Mouse (Mus musculus): ENCODE measurements around the gene Alg5.

Alg5 gene

DNA sequence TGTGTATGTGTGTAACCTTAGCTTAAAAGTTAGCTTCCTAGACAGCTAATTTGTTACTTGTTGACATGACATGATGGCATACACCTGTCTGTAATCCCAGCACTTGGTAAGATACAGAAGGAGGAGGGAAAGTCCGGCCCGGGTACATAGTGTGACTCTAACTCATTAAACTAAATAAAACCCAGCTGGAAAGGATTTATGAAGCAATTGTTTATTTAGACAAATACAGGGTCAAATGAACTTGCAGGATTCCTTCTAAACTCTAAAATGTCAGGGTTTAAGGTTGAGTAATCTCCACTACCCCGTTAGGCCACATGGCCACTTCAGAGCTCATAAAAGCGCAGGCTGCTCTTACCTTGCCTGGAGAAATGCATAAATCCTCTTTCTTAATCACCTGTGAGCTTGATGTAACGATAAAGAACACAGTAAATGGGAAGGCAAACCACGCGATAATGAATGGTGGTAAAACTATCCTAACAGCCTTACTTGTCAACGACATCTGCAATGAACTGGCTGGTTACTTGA, 3.7 kb upstream of the Alg5 start:
- no peak for TF ChIP-seq GATA4 (IDR thresholded peaks at IDR 0.05; ENCODE audit: insufficient replicate concordance, low read length)

DNA sequence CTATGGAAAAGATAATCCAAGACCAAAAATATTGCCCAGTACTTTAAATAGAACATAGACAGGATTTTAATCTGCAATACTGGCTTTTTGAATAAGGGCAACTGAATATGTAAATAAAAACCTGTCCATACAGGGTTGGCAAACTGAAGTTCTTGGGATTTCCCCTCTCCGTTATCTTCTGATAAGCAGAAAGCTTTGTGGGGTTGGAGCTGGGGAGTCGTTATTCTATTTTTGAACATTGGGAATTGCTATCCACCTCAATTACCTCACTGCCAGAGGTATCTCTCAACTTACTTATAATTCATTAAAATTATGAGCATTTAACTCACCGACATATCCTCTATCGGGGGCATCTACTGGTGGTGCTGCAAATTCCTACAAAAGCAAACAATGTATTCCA, 3.0 kb upstream of the Alg5 start:
- TF ChIP-seq GATA4 (IDR thresholded peaks at IDR 0.05; ENCODE audit: insufficient replicate concordance, low read length) = no peak

DNA sequence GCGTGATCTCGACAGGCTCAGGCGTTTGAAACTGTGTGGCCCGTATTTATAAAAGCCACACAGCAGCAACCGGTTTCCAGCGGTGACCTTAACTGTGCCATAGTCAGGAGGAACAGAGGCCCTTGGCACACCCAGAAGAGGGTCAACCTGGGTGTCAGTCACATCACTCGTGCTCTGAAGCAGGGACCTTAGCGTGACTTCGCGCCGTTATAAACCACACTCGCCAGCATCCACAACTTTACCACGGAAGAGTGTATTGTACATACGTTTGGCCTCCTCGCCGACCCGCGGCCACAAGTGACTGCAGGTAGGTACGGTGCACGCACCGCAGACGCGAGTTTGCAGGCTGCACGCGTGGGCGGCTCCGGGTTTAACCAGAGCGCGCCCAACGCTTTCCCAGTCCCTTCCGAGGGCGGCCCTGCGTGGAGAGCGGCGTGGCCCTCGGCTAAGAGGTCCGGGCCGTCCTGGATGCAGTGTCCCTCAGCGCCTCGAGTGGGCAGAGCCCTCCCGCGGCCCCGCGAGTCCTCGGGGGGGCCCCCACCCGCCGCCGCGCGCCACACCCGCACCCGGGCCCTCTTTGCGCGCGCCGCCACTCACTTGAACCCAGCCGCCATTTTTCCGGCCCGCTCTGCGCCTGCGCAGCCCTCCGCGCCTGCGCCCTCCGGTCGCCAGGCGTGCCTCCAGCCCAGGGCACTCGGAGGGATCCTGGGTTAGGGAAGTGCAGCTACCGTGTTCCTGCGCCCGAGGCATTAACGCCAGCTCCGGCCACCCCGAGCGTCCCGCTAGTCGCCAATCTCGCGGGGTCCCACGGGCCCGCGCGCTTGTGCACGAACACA, 710 bp upstream of the Alg5 start:
- TF ChIP-seq GATA4 (IDR thresholded peaks at IDR 0.05; ENCODE audit: insufficient replicate concordance, low read length) = no peak; the same call in 1 of the 2 replicates

DNA sequence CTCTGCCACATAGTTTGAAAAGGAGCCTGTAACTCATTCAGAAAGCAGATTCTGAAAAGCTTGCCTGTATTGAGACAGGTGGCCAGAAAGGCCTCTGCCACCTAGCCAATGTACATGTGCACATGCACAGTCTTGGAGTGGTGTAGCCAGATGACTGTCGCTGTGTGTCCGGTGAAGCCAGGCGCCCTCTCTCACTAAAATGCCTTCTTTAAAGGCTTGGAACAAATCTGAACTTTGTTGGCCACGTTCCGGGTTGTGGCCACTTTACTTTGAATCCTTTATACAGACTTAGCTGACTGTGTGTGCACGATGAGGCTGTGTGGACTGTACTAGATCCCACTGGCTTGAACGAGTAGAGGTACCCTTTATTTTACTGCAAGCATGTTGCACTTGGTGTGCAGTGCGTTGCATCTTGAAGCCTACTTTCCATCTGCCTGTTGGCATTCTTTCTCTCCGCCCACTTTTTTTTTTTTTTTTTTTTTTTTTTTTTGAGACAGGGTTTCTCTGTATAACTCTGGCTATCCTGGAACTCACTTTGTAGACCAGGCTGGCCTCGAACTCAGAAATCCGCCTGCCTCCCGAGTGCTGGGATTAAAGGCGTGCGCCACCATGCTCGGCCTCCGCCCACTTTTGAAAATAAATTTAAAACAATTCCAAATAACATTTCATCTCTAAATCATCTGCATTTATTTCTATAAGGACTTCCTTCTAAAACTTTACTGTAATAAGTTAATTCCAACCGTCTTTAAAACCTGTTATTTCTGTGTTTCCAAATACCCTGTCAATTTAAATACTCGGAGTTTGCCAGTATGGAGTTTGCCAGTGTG, 975 bp downstream of the Alg5 start:
- no peak for TF ChIP-seq GATA4 (IDR thresholded peaks at IDR 0.05; ENCODE audit: insufficient replicate concordance, low read length)

DNA sequence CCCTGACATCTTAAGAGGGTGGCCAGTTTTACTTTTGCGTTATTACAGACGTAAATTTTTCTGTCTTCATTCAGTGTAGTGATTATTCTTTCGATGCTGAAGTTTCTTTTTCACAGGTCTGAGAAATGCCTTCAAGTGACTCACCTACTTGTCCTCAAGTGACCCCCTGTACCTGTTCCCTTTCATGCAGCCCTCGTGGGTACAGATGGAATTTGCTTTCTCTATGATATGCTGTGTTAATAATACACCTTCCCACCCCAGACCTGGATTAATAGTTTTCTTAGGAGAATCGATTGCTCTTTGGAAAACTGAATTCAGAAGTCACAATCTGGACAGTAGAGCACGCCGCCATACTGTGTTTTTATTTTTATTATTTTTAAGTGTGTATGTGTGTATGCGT, 2.0 kb downstream of the Alg5 start:
- no peak for TF ChIP-seq GATA4 (IDR thresholded peaks at IDR 0.05; ENCODE audit: insufficient replicate concordance, low read length)

DNA sequence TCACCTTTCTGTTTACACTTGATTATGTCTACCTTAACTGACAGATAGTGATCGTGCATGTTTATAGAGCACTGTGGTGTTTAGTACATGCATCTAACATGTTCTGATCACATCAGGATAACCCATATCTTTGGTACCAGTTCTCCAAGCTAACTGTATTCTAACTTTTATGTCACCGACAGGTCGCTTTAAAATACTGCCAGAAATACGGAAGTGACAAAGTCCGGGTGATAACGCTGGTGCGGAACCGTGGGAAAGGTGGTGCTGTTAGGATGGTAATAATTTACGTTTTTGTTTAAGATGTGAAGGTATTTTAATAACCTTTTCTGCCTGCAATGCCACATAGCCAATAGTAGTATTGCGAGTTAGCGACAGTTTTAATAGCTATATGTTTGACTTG, 6.6 kb downstream of the Alg5 start:
- no peak for TF ChIP-seq GATA4 (IDR thresholded peaks at IDR 0.05; ENCODE audit: insufficient replicate concordance, low read length)

DNA sequence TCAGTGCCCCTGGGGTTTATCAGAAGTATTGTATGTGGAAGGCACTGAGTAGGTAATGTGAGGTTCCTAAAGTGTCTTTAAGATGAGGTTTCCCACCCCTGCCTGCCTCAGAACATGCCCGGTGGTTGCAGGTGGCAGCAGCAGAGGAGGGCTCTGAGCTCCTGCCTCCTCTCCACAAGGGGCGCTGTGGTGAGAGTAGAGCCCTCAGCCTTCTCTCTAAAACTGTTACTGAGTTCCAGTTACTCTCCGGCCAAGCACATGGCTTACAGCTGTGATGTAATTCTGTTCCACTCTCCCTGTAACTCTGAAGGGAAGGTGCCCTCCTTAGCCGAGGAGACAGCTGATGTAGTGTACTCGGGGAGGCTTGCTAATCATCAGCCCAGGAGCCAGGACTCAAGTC, 10.5 kb downstream of the Alg5 start:
- TF ChIP-seq GATA4 (IDR thresholded peaks at IDR 0.05; ENCODE audit: insufficient replicate concordance, low read length) = no peak

DNA sequence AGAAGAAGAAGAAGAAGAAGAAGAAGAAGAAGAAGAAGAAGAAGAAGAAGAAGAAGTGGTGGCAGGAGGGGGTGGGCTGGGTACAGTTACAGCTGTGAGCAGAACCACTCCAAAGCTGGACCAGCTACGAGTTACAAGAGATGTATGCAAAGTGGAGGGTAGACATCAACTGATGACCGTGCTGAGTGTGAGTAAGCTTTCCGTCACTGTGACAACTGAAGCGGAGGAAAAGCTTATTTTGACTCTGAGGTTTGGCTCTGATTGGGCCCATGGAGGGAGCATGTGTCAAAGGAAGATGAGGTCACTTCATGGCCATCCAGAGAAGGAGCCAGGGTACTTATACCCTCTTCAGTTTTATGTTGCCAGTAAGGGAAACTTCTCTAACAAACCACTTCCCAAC, 18.1 kb downstream of the Alg5 start:
- TF ChIP-seq GATA4 (IDR thresholded peaks at IDR 0.05; ENCODE audit: insufficient replicate concordance, low read length) = no peak

DNA sequence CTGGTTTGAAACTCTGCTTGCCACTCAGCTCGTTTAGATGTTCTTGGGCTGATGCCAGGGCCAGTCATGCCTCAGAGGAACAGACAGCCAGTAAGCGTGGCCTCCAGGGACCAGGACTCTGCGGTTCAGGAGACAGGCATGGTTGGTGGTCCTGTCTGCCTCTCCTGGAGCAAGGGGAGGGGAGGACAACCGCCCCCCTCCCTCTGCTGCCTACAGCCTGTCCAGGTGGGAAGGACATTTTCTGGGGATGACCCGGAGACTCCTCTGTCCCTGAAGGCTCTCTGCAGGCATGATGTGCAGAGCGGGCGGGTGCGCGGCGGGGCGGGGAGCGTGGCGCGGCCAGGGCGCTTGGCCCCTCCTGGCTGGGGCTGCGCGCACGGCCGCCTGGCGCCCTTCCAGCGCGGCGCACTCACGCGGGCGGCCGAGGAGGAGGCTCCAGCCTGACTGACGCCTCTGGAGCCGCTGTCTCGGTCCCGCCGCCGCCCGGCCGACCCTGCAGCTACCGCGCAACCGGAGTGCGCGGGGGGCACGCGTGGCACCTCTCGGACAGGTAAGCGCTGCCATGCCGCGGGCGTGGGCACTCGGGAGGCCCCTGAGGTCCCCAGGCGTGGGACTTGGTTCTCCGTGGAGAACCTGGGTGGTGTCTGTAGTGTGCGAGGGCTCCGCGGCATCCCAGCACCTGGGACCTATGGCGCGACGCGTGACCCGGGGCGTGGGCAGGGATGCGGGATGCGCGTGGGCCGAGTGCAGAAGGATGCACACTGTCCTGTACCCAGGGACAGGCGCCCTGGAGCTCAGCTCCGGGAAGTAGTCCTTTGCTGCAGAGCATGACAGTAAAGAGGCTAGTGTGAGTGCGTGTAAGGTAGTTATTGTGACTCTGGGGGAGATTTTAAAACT, 20.1 kb downstream of the Alg5 start, which contains the start of gene Smad9:
Gene Smad9 (plus strand): TSS at position 438 of the 897 bp plus-strand sequence.
- TF ChIP-seq GATA4 (IDR thresholded peaks at IDR 0.05; ENCODE audit: insufficient replicate concordance, low read length) = no peak

DNA sequence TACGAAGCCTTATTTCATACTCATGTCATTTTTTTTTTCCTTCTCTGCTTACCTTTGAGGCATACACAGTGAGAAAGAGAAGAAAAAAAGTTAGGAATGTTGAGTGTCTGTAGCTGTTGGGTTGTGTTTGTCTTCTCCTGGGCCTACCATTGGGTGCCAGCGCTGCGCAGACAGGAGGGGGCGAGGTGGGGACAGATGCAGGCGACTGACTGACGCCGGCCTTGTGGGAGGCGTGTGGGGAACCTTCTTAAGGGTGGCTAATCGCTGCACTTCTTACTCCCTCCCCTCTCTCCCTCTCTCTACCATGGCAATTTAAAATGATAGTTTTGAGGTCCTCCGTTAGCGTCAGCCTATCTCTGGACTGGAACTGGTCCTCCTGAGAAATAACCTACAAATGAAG, 20.7 kb downstream of the Alg5 start:
- no peak for TF ChIP-seq GATA4 (IDR thresholded peaks at IDR 0.05; ENCODE audit: insufficient replicate concordance, low read length)

DNA sequence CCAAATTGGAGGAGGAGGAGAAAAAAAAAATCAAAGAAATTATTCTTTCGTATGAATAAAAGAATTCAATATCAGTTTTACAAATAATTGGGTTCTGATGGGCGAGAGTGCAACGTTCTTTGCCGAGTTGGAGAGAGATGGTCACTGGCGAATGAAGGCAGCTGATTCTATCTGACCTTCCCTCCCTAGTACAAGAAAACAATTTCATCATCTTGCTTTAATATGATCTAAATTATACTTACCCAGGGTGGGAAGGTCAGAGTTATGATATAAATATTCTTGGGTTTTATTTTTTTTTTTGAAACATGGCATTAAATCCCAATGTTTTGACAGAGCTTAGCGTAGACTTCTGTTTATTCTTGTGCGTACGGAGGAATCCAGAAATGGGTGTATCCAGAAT, 22.1 kb downstream of the Alg5 start:
- no peak for TF ChIP-seq GATA4 (IDR thresholded peaks at IDR 0.05; ENCODE audit: insufficient replicate concordance, low read length)

DNA sequence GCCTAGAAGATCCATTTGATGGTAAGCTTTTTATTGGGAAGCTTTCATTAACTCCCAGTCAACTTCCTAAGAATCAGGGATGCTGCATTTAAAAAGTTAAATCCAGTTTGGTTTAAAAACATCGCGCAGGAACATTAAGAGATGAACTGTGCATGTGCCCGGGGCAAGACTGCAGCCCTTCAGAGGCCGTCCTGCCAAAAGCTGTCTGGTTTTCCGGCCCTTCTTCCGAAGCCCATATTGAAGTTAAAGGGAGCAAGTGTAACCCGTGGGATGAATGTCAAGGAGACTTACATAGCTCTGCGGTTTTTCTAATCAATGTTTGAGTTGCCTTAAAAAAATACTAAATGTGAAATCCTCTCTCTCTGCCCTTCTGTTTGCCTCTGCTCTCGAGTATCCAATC, 23.9 kb downstream of the Alg5 start:
- TF ChIP-seq GATA4 (IDR thresholded peaks at IDR 0.05; ENCODE audit: insufficient replicate concordance, low read length) = no peak

DNA sequence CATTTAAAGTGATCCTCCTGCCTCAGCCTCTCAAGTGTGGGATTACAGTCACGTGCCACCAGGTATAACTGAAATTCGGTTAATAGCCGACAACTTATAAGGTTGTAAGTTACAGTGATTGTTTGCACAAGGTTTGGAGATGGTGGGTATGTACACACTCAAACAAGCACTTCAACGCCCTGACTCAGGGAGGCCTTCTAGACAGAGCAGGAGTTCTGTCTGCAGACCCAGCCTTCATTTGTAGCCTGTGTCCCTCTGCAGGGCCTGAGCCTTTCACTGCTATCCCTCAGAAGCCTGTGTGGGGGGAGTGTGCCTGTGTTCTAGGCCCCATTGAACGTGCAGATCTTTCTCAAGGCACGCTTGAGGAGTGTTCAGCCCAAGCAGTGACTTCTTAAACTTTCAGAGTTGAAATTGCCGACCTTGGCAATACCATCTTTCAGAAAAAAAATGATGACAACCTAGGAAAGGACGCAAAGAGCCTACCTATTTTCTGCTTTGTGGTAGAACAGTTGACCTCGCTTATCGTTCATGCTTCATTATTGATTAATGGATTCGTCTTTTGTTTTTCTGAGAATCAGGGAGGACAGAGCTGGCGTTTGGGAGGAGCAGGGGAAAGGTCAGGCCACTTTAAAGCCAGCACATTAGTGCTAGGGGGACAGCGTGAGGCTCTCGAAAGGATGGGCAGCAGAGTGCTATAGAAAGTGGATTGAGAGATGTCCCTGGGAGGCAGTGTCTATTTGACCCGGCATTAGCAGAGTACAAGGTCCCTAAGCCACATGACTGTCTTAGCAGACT, 25.2 kb downstream of the Alg5 start:
- peak; percentile 58; the same call in 1 of the 2 replicates for TF ChIP-seq GATA4 (IDR thresholded peaks at IDR 0.05; ENCODE audit: insufficient replicate concordance, low read length)

DNA sequence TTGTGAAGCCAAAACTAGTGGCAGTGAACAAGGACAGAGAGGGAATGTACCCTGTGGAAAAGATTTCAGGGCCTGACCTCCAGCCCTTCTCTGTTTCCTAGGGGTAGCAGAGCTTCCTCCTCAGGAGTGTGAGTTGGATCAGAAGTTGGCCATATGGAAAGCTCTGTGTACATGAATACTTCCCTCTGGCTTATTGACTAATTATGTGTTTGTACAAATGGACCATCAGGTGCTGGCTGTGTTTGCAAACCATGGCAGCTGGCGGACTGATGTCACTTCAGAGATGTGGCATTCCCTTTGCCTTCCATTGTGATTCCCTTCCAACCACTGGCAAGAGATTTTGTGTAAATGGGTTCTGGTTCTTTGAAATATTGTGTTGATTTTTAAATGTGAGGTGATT, 25.9 kb downstream of the Alg5 start:
- TF ChIP-seq GATA4 (IDR thresholded peaks at IDR 0.05; ENCODE audit: insufficient replicate concordance, low read length) = no peak
